Mouse (Mus musculus) liver, adult 2 months (tissue): ENCODE results near the gene Mon1a.

Experiments
- CTCF ChIP-seq: fragments of 200-500 bp; IDR thresholded peaks from 2 replicates; pipeline ENCODE4 v1.5.1; 2011; ENCODE audit warnings: low read depth, low read length, control low read depth
- POLR2A ChIP-seq: fragments of 200-500 bp; IDR thresholded peaks from 2 replicates; pipeline ENCODE4 v1.6.1; 2011; ENCODE audit warnings: low read length, control low read depth; ENCODE audit not compliant: insufficient read depth; ENCODE audit errors: extremely low read depth

GRCm38 (mm10) chr9:107923956-107924355, 36.0 kb downstream of the Mon1a start:
- no peak for TF ChIP-seq POLR2A
- TF ChIP-seq CTCF = no peak
